Mouse (Mus musculus): ENCODE measurements at regions not wholly inside any gene's neighbourhood (a gene's known extent, or its start where the extent isn't known, plus 50 kb on each side); places are given as distances from the start of the nearest gene placed in this dataset.

- TF ChIP-seq POLR2A (IDR thresholded peaks at IDR 0.05; ENCODE audit: borderline replicate concordance, low read depth, low read length) (no peak), CTCF (IDR thresholded peaks at IDR 0.05; ENCODE audit: low read depth, low read length) (no peak)
Observed at GRCm38 (mm10) chr2:115268247-115268646, 313.3 kb upstream of the BC052040 start.
